Mouse (Mus musculus): Measurements from ENCODE around the gene Ptges3.
"Not testable (repeated sequence)": the region's sequence is repeated elsewhere in the genome, so short reads cannot be mapped to it uniquely, and the experiment has no call there.

Ptges3 gene

GRCm38 (mm10) chr10:128059207-128059981, 640 bp downstream of the Ptges3 start:
- peak; percentile 92 for DNase-seq (ENCODE audit: low spot score)

- no peak for DNase-seq (ENCODE audit: low spot score)
These were observed 2.4 kb downstream of the Ptges3 start for GRCm38 (mm10) chr10:128061109-128061508.

- DNase-seq (ENCODE audit: low spot score): no peak
These were observed 3.7 kb downstream of the Ptges3 start for GRCm38 (mm10) chr10:128062221-128062989.

- DNase-seq (ENCODE audit: low spot score): no peak
These were observed 7.3 kb downstream of the Ptges3 start for GRCm38 (mm10) chr10:128066072-128066471.

- DNase-seq (ENCODE audit: low spot score): no peak
These were observed 10.4 kb downstream of the Ptges3 start for GRCm38 (mm10) chr10:128069201-128069600.

GRCm38 (mm10) chr10:128070432-128070831, 11.7 kb downstream of the Ptges3 start:
- not testable (repeated sequence) for DNase-seq (ENCODE audit: low spot score)

- DNase-seq (ENCODE audit: low spot score): not testable (repeated sequence)
These were observed 19.5 kb downstream of the Ptges3 start for GRCm38 (mm10) chr10:128078269-128078668.

GRCm38 (mm10) chr10:128080496-128080895, 21.7 kb downstream of the Ptges3 start:
- peak; percentile 52 for DNase-seq (ENCODE audit: low spot score)

GRCm38 (mm10) chr10:128081807-128082476, 23.2 kb downstream of the Ptges3 start:
- peak; percentile 75 for DNase-seq (ENCODE audit: low spot score)

- no peak for DNase-seq (ENCODE audit: low spot score)
These were observed 23.7 kb downstream of the Ptges3 start for GRCm38 (mm10) chr10:128082477-128082808.

- DNase-seq (ENCODE audit: low spot score): peak; percentile 100
These were observed 24.2 kb downstream of the Ptges3 start, which contains the start of gene Atp5b for GRCm38 (mm10) chr10:128082880-128083421. Atp5b (plus strand) TSS chr10:128083273.

- no peak for DNase-seq (ENCODE audit: low spot score)
These were observed 24.9 kb downstream of the Ptges3 start for GRCm38 (mm10) chr10:128083688-128084087.

GRCm38 (mm10) chr10:128084160-128084559, 25.4 kb downstream of the Ptges3 start:
- DNase-seq (ENCODE audit: low spot score): no peak

GRCm38 (mm10) chr10:128086391-128086790, 27.6 kb downstream of the Ptges3 start:
- DNase-seq (ENCODE audit: low spot score): peak; percentile 76

- DNase-seq (ENCODE audit: low spot score): not testable (repeated sequence)
These were observed 28.5 kb downstream of the Ptges3 start for GRCm38 (mm10) chr10:128087216-128087615.

GRCm38 (mm10) chr10:128088181-128088580, 29.4 kb downstream of the Ptges3 start:
- DNase-seq (ENCODE audit: low spot score): no peak

- DNase-seq (ENCODE audit: low spot score): no peak
These were observed 31.1 kb downstream of the Ptges3 start for GRCm38 (mm10) chr10:128089842-128090241.

- peak; percentile 98 for DNase-seq (ENCODE audit: low spot score)
These were observed 32.2 kb downstream of the Ptges3 start for GRCm38 (mm10) chr10:128090651-128091563.

GRCm38 (mm10) chr10:128091564-128092505, 33.1 kb downstream of the Ptges3 start, which contains the start of gene Baz2a:
Baz2a (plus strand) TSS chr10:128091577.
- peak; percentile 78 for DNase-seq (ENCODE audit: low spot score)
